Mouse (Mus musculus) CH12.LX (cell line): ENCODE results near the gene Matn3.

ENCODE experiments used
- CHD2 ChIP-seq: IDR thresholded peaks from 2 replicates; pipeline ENCODE4 v1.6.1; 2011; ENCODE audit warnings: low read length, improper control_type of control experiment
- CTCF ChIP-seq, 2 experiments: IDR thresholded peaks in 1 of 2; conservative IDR thresholded peaks in 1 of 2; 2 replicates each; pipeline ENCODE4 v1.5.1; 2011 to 2012; ENCODE audit warnings: low read depth in 2 of 2, low read length in 2 of 2, improper control_type of control experiment in 1 of 2, inconsistent platforms in 1 of 2, mild to moderate bottlenecking in 1 of 2, moderate library complexity in 1 of 2
- EP300 ChIP-seq: IDR thresholded peaks from 2 replicates; pipeline ENCODE4 v1.6.1; 2011; ENCODE audit warnings: low read length, improper control_type of control experiment
- HCFC1 ChIP-seq: IDR thresholded peaks from 2 replicates; pipeline ENCODE4 v1.6.1; 2012; ENCODE audit warnings: low read depth, mild to moderate bottlenecking, inconsistent platforms, low read length, improper control_type of control experiment
- KAT2A ChIP-seq: IDR thresholded peaks from 2 replicates; pipeline ENCODE4 v1.6.1; 2012; ENCODE audit warnings: low read length, improper control_type of control experiment, inconsistent platforms; ENCODE audit not compliant: insufficient replicate concordance
- MXI1 ChIP-seq: IDR thresholded peaks from 2 replicates; pipeline ENCODE4 v1.6.1; 2011; ENCODE audit warnings: mild to moderate bottlenecking, low read depth, low read length, improper control_type of control experiment
- ZC3H11A ChIP-seq: IDR thresholded peaks from 2 replicates; pipeline ENCODE4 v1.6.1; 2012; ENCODE audit warnings: low read depth, mild to moderate bottlenecking, inconsistent platforms, low read length, improper control_type of control experiment
- ZKSCAN1 ChIP-seq: IDR thresholded peaks from 2 replicates; pipeline ENCODE4 v1.6.1; 2012; ENCODE audit warnings: low read depth, inconsistent platforms, low read length, improper control_type of control experiment, borderline replicate concordance
- ZNF384 ChIP-seq: IDR thresholded peaks from 2 replicates; pipeline ENCODE4 v1.6.1; 2012; ENCODE audit warnings: low read depth, low read length, improper control_type of control experiment, inconsistent platforms

DNA sequence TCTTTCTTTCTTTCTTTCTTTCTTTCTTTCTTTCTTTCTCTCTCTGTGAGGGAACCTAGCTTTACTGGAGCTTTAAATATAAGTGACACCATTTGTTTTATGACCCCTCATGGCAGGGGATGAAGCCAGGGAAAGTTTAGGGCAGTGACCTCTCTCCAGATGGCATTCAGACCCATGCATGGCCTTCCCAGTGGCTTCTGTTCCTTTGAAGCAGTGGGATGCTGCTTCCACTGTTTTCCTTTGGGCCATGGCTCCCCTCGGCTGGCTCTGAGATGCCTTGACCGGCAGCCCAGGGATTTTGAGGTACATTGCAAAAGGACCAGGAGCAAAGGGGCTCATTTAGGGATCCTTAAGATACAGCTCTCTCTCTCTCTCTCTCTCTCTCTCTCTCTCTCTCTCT, 45.8 kb upstream of the Matn3 start:
- TF ChIP-seq ZC3H11A (no peak), ZNF384 (no peak), EP300 (no peak), CTCF (conservative IDR thresholded peaks at IDR 0.05 in 1 of 2, IDR thresholded peaks at IDR 0.05 in 1 of 2; ENCODE audit: low read depth in 2 of 2, low read length in 2 of 2) (no peak), CHD2 (no peak), HCFC1 (no peak), MXI1 (no peak), KAT2A (no peak), ZKSCAN1 (no peak)
